Mouse (Mus musculus) hindbrain, embryonic 12.5 days (tissue): ENCODE measurements at regions not wholly inside any gene's neighbourhood (a gene's known extent, or its start where the extent isn't known, plus 50 kb on each side); places are given as distances from the start of the nearest gene placed in this dataset.
A peak's percentile ranks its signal among the peaks of the same experiment; 100 is the strongest.

Experiments used
- ATAC-seq: fragments of 200-750 bp; cut with Nextera tagmentation; 2 replicates; pipeline ENCODE4 v1.8.0; 2017; ENCODE audit warnings: moderate TSS enrichment; ENCODE audit not compliant: low FRiP score
- H3K27ac ChIP-seq: fragments of 300-500 bp; sonication (generic); 2 replicates; pipeline ENCODE4 v1.5.1; 2016; ENCODE audit warnings: mild to moderate bottlenecking
- H3K27me3 ChIP-seq: fragments of 300-500 bp; sonication (generic); 2 replicates; pipeline ENCODE4 v1.6.1; 2016; ENCODE audit warnings: mild to moderate bottlenecking
- H3K36me3 ChIP-seq: fragments of 300-500 bp; sonication (generic); 2 replicates; pipeline ENCODE4 v1.6.1; 2016; ENCODE audit warnings: mild to moderate bottlenecking
- H3K4me1 ChIP-seq: fragments of 300-500 bp; sonication (generic); 2 replicates; pipeline ENCODE4 v1.6.1; 2016
- H3K4me2 ChIP-seq: fragments of 300-500 bp; sonication (generic); replicated peaks from 2 replicates; pipeline ENCODE4 v1.6.1; 2016; ENCODE audit warnings: mild to moderate bottlenecking
- H3K4me3 ChIP-seq: fragments of 300-500 bp; sonication (generic); 2 replicates; pipeline ENCODE4 v1.5.1; 2016; ENCODE audit warnings: mild to moderate bottlenecking
- H3K9ac ChIP-seq: fragments of 300-500 bp; sonication (generic); 2 replicates; pipeline ENCODE4 v1.6.1; 2016; ENCODE audit warnings: mild to moderate bottlenecking, moderate library complexity
- H3K9me3 ChIP-seq: fragments of 300-500 bp; sonication (generic); replicated peaks from 2 replicates; pipeline ENCODE4 v1.6.1; 2016; ENCODE audit warnings: mild to moderate bottlenecking
- WGBS: fragments of 180-500 bp; shearing (Covaris S2); methylation state at CpG from one replicate; pipeline ENCODE4 v1.1.7; 2016; 5-methylcytosine and 5-hydroxymethylcytosine counted together

- H3K27me3 ChIP-seq: no peaks in the 10 kb centered on the region
- H3K4me3 ChIP-seq: no peak overlapping the region
- H3K27ac ChIP-seq: no peak overlapping the region
- no peaks in the 10 kb centered on the region for H3K36me3 ChIP-seq
- ATAC-seq: no peak
- no peaks in the 10 kb centered on the region for H3K4me1 ChIP-seq
- H3K4me2 ChIP-seq: no peak overlapping the region
- WGBS: 74% methylated on average over 1 of the region's 1 CpGs
- H3K9ac ChIP-seq: no peak overlapping the region
- no peaks in the 10 kb centered on the region for H3K9me3 ChIP-seq
These were observed 115.2 kb upstream of the Fsip2 start for GRCm38 (mm10) chr2:82828222-82828621.

- Histone ChIP-seq H3K4me1 (no peaks in the 10 kb centered on the region), H3K9me3 (no peaks in the 10 kb centered on the region)
- WGBS: 91% methylated on average over 2 of the region's 2 CpGs
These were observed 103.6 kb upstream of the Fsip2 start for GRCm38 (mm10) chr2:82839852-82840251.

GRCm38 (mm10) chr2:82847271-82847670, 96.2 kb upstream of the Fsip2 start:
- 0 out of 2 replicates have a peak, but pooled peaks have one; percentile 63 for ATAC-seq
- H3K27me3 ChIP-seq: no peaks in the 10 kb centered on the region
- peaks cover 3% of the 10 kb centered on the region for H3K4me1 ChIP-seq
- H3K9ac ChIP-seq: no peak overlapping the region
- WGBS: 37% methylated on average over 3 of the region's 3 CpGs
- no peak overlapping the region for H3K27ac ChIP-seq
- no peaks in the 10 kb centered on the region for H3K36me3 ChIP-seq
- no peak overlapping the region for H3K4me3 ChIP-seq
- no peaks in the 10 kb centered on the region for H3K9me3 ChIP-seq
- H3K4me2 ChIP-seq: no peak overlapping the region

More at GRCm38 (mm10) chr2:82839852-82840251, 103.6 kb upstream of the Fsip2 start:
- no peak overlapping the region for H3K27ac ChIP-seq
- H3K9ac ChIP-seq: no peak overlapping the region
- H3K4me2 ChIP-seq: no peak overlapping the region
- ATAC-seq: no peak
- H3K36me3 ChIP-seq: no peaks in the 10 kb centered on the region
- H3K4me3 ChIP-seq: no peak overlapping the region
- no peaks in the 10 kb centered on the region for H3K27me3 ChIP-seq

GRCm38 (mm10) chr2:82847692-82848091, 95.7 kb upstream of the Fsip2 start:
- H3K27me3 ChIP-seq: no peaks in the 10 kb centered on the region
- WGBS: 59% methylated on average over 6 of the region's 6 CpGs
- no peak overlapping the region for H3K27ac ChIP-seq
- H3K4me2 ChIP-seq: no peak overlapping the region
- H3K9me3 ChIP-seq: no peaks in the 10 kb centered on the region
- H3K4me1 ChIP-seq: peaks cover 3% of the 10 kb centered on the region
- H3K4me3 ChIP-seq: no peak overlapping the region
- H3K9ac ChIP-seq: no peak overlapping the region
- no peak for ATAC-seq
- H3K36me3 ChIP-seq: no peaks in the 10 kb centered on the region
